Mouse (Mus musculus) pancreas, adult 10 weeks (tissue): ENCODE data around the gene Rbp3. TPM values are rescaled to one million over a fixed set of nuclear protein-coding genes. Genes with fewer than 3 reads are reported as not detected.

Source experiments
- polyA plus RNA-seq: library from polyadenylated mRNA; stranded (reverse); fragments of 350-450 nt; fragmentation: Illumina TruSeq; extraction: RNeasy Lipid Tissue Mini Kit (QIAGEN cat#74804); gene quantifications from one replicate; pipeline ENCODE4 v1.2.3, GENCODE M21; 2015; ENCODE audit warnings: low read depth, low replicate concordance; ENCODE audit not compliant: insufficient read depth

The Rbp3 gene
- not detected for polyA plus RNA-seq

GRCm38 (mm10) chr14:33953761-33954160, at the start of gene Rbp3:
Rbp3 (plus strand) TSS chr14:33954003.

DNA sequence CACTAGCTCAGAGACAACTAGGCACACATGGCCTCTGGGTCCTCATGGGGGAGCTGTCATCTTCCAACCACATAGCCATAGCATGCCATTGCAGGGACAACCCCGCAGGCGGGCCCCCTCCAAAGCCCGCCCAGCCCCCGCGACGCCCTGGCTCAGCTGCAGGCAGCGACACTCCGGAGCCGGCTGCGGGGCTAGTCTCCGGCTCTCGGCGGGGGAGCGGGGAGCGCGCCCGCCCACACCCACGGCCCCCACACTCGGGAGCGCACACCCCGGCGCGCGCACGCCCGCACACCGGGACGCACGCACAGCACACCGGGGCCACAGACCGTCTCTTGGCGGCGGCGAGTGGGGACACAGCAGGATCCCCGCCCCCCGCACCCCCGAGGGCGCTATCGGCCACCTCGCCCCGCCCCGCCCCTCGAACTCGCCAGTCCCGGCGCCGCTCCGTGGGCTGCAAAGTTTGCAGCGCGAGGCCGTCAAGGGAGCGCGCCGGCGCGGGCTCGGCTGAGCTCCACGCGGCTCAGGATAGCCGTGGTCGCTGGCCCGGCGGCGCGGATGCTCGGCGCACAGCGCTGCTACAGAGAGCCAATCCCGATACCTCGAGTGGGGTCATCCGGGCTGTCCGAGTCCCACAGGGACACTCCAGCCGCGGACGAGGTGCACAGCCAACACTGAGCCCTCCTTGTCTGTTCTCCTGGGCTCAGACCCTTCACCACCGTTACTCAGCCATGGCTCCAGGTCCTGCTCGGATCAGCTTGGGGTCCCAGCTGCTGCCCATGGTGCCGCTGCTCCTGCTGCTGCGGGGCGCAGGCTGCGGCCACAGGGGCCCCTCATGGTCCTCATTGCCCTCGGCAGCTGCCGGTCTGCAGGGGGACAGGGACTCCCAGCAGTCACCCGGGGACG, 30.4 kb upstream of the Rbp3 start, which contains the start of gene Gdf10:
Gene Gdf10, plus strand, starts transcription at position 420 of the 903 bp plus-strand sequence.

GRCm38 (mm10) chr14:33940739-33941138, 13.1 kb upstream of the Rbp3 start, which contains the start of gene Gdf2:
Gdf2 (plus strand) TSS chr14:33941039.

GRCm38 (mm10) chr14:33978604-33979059, 24.8 kb downstream of the Rbp3 start, which contains the start of gene Zfp488:
Zfp488 (minus strand) TSS chr14:33978764.

Other genes with a start within 250 kb of the Rbp3 start
- 6.8 TPM for gene Gdf10, start 30.4 kb upstream of the Rbp3 start, polyA plus RNA-seq
- gene Gdf2, start 13.0 kb upstream of the Rbp3 start, polyA plus RNA-seq, result not detected
- gene Zfp488, start 24.8 kb downstream of the Rbp3 start, polyA plus RNA-seq, result not detected
- gene Gm30083, start 61.2 kb downstream of the Rbp3 start, polyA plus RNA-seq, result not detected
- not detected for gene Gm5460, start 62.8 kb downstream of the Rbp3 start, polyA plus RNA-seq
- not detected for gene Antxrl, start 98.7 kb downstream of the Rbp3 start, polyA plus RNA-seq
- gene Anxa8, start 132.0 kb downstream of the Rbp3 start, polyA plus RNA-seq, result 2.5 TPM
- not detected for gene A630023A22Rik, start 148.8 kb downstream of the Rbp3 start, polyA plus RNA-seq
- gene Npy4r, start 198.5 kb downstream of the Rbp3 start, polyA plus RNA-seq, result not detected
- not detected for gene Gprin2, start 247.7 kb downstream of the Rbp3 start, polyA plus RNA-seq